Mouse (Mus musculus) MEL (cell line): Measurements from ENCODE around the gene Btn2a2. TPM values are rescaled to one million over a fixed set of nuclear protein-coding genes. Genes with fewer than 3 reads are reported as not detected.
A peak's percentile ranks its signal among the peaks of the same experiment; 100 is the strongest.

ENCODE experiments used
- DNase-seq: peaks from one replicate; pipeline ENCODE4 v3.0.0; 2011; ENCODE audit warnings: low read depth, low spot score
- H3K27ac ChIP-seq: 2 replicates; pipeline ENCODE4 v1.5.1; 2012; ENCODE audit warnings: low read depth, mild to moderate bottlenecking, control low read depth, low read length, moderate library complexity; ENCODE audit not compliant: control insufficient read depth
- H3K27me3 ChIP-seq, 2 experiments: fragments of 150-350 bp in 1 of 2; sonication (generic) in 1 of 2; 2 replicates each; pipeline ENCODE4 v1.6.1; 2012; ENCODE audit warnings: low read length in 2 of 2, mild to moderate bottlenecking in 2 of 2, improper control_type of control experiment in 1 of 2, moderate library complexity in 1 of 2; ENCODE audit not compliant: insufficient read depth in 2 of 2, control insufficient read depth in 1 of 2
- H3K36me3 ChIP-seq, 2 experiments: 2 replicates each; pipeline ENCODE4 v1.6.1; 2012 to 2014; ENCODE audit warnings: low read length in 2 of 2, improper control_type of control experiment in 1 of 2, inconsistent platforms in 1 of 2, mild to moderate bottlenecking in 1 of 2; ENCODE audit not compliant: insufficient read depth in 2 of 2, control insufficient read depth in 1 of 2
- H3K4me1 ChIP-seq, 2 experiments: fragments of 150-350 bp in 1 of 2; sonication (generic) in 1 of 2; 2 replicates each; pipeline ENCODE4 v1.6.1; 2012; ENCODE audit warnings: low read length in 2 of 2, improper control_type of control experiment in 1 of 2, mild to moderate bottlenecking in 1 of 2; ENCODE audit not compliant: insufficient read depth in 2 of 2, control insufficient read depth in 1 of 2
- H3K4me3 ChIP-seq, 2 experiments: fragments of 150-350 bp in 1 of 2; sonication (generic) in 1 of 2; 2 replicates each; pipeline ENCODE4 v1.5.1; 2012; ENCODE audit warnings: low read depth in 2 of 2, low read length in 2 of 2, mild to moderate bottlenecking in 2 of 2, moderate library complexity in 2 of 2, control low read depth in 1 of 2, improper control_type of control experiment in 1 of 2; ENCODE audit not compliant: control insufficient read depth in 1 of 2, insufficient read depth in 1 of 2
- H3K79me2 ChIP-seq: 2 replicates; pipeline ENCODE4 v1.6.1; 2012; ENCODE audit warnings: mild to moderate bottlenecking, low read length, moderate library complexity; ENCODE audit not compliant: control insufficient read depth, poor library complexity, insufficient read depth
- H3K9ac ChIP-seq: 2 replicates; pipeline ENCODE4 v1.6.1; 2012; ENCODE audit warnings: low read depth, mild to moderate bottlenecking, control low read depth, low read length, moderate library complexity; ENCODE audit not compliant: control insufficient read depth, poor library complexity, severe bottlenecking
- H3K9me3 ChIP-seq: fragments of 150-350 bp; sonication (generic); replicated peaks from 2 replicates; pipeline ENCODE4 v1.6.1; 2012; ENCODE audit warnings: mild to moderate bottlenecking, low read length, improper control_type of control experiment, moderate library complexity; ENCODE audit not compliant: insufficient read depth
- CHD1 ChIP-seq: IDR thresholded peaks from 2 replicates; pipeline ENCODE4 v1.6.1; 2012; ENCODE audit warnings: low read depth, mild to moderate bottlenecking, inconsistent platforms, low read length, improper control_type of control experiment
- CHD2 ChIP-seq: IDR thresholded peaks from 2 replicates; pipeline ENCODE4 v1.6.1; 2011; ENCODE audit warnings: low read length, improper control_type of control experiment
- E2F4 ChIP-seq: IDR thresholded peaks from 2 replicates; pipeline ENCODE4 v1.6.1; 2011; ENCODE audit warnings: low read depth, low read length, improper control_type of control experiment, borderline replicate concordance
- ELF1 ChIP-seq: IDR thresholded peaks from 2 replicates; pipeline ENCODE4 v1.6.1; 2014; ENCODE audit warnings: low read depth, mild to moderate bottlenecking, inconsistent platforms, low read length, improper control_type of control experiment, moderate library complexity
- ETS1 ChIP-seq: IDR thresholded peaks from 2 replicates; pipeline ENCODE4 v1.6.1; 2012; ENCODE audit warnings: low read depth, mild to moderate bottlenecking, inconsistent platforms, low read length, improper control_type of control experiment, moderate library complexity
- JUND ChIP-seq: IDR thresholded peaks from 2 replicates; pipeline ENCODE4 v1.6.1; 2011; ENCODE audit warnings: low read depth, mild to moderate bottlenecking, improper control_type of control experiment, low read length
- MAFK ChIP-seq: IDR thresholded peaks from 2 replicates; pipeline ENCODE4 v1.6.1; 2011; ENCODE audit warnings: low read depth, mild to moderate bottlenecking, low read length, improper control_type of control experiment, borderline replicate concordance
- MAX ChIP-seq: IDR thresholded peaks from 2 replicates; pipeline ENCODE4 v1.6.1; 2011; ENCODE audit warnings: low read length, improper control_type of control experiment
- MEF2A ChIP-seq: IDR thresholded peaks from 2 replicates; pipeline ENCODE4 v1.6.1; 2014; ENCODE audit warnings: low read depth, mild to moderate bottlenecking, inconsistent platforms, low read length, improper control_type of control experiment; ENCODE audit not compliant: poor library complexity, insufficient replicate concordance, severe bottlenecking; ENCODE audit errors: extremely low read depth
- MXI1 ChIP-seq: IDR thresholded peaks from 2 replicates; pipeline ENCODE4 v1.6.1; 2011; ENCODE audit warnings: mild to moderate bottlenecking, low read depth, low read length, improper control_type of control experiment
- MYB ChIP-seq: IDR thresholded peaks from 2 replicates; pipeline ENCODE4 v1.6.1; 2011; ENCODE audit warnings: mild to moderate bottlenecking, low read depth, low read length, improper control_type of control experiment
- NRF1 ChIP-seq: IDR thresholded peaks from 2 replicates; pipeline ENCODE4 v1.6.1; 2014; ENCODE audit warnings: low read depth, mild to moderate bottlenecking, inconsistent platforms, low read length, improper control_type of control experiment, moderate library complexity; ENCODE audit not compliant: poor library complexity, insufficient read depth, severe bottlenecking
- POLR2A ChIP-seq, 2 experiments: IDR thresholded peaks; 2 replicates each; pipeline ENCODE4 v1.6.1; 2011 to 2012; ENCODE audit warnings: low read length in 2 of 2, mild to moderate bottlenecking in 2 of 2, control low read depth in 1 of 2, improper control_type of control experiment in 1 of 2, low read depth in 1 of 2, moderate library complexity in 1 of 2; ENCODE audit not compliant: control insufficient read depth in 1 of 2, insufficient read depth in 1 of 2, poor library complexity in 1 of 2
- POLR2AphosphoS2 ChIP-seq: IDR thresholded peaks from 2 replicates; pipeline ENCODE4 v1.6.1; 2011; ENCODE audit warnings: low read length, improper control_type of control experiment
- RAD21 ChIP-seq: IDR thresholded peaks from 2 replicates; pipeline ENCODE4 v1.6.1; 2011; ENCODE audit warnings: mild to moderate bottlenecking, low read depth, low read length, improper control_type of control experiment
- SIN3A ChIP-seq: IDR thresholded peaks from 2 replicates; pipeline ENCODE4 v1.6.1; 2012; ENCODE audit warnings: low read length, improper control_type of control experiment, inconsistent platforms
- SMC3 ChIP-seq: IDR thresholded peaks from 2 replicates; pipeline ENCODE4 v1.6.1; 2011; ENCODE audit warnings: low read depth, low read length, improper control_type of control experiment
- TAL1 ChIP-seq: IDR thresholded peaks from 2 replicates; pipeline ENCODE4 v1.6.1; 2012; ENCODE audit warnings: mild to moderate bottlenecking, inconsistent platforms, low read length, moderate library complexity, mixed read lengths
- TBP ChIP-seq: IDR thresholded peaks from 2 replicates; pipeline ENCODE4 v1.8.0; 2011; ENCODE audit warnings: low read depth, low read length, improper control_type of control experiment
- polyA plus RNA-seq, 2 experiments: library from polyadenylated mRNA; stranded (reverse) in 1 of 2; unstranded in 1 of 2; fragments of >175 nt in 1 of 2; fragments of >200 nt in 1 of 2; gene quantifications; 2 replicates each; pipeline versions ENCODE4 v1.2.1 to v1.2.4; 2012; ENCODE audit warnings: low replicate concordance in 2 of 2, low read depth in 1 of 2; ENCODE audit not compliant: insufficient read length in 2 of 2, insufficient read depth in 1 of 2, missing spikeins in 1 of 2
- total RNA-seq: library from RNA; depleted of rRNA; stranded (reverse); fragments of 300-350 nt; gene quantifications from 2 replicates; pipeline ENCODE4 v1.2.3, GENCODE M21; 2012

Gene Btn2a2
- total and polyA plus RNA-seq, 3 experiments, result not detected

- Histone ChIP-seq H3K4me3 (no peak overlapping the region), H3K9ac (no peak overlapping the region), H3K27me3 (peaks cover 9 to 19% of the 10 kb centered on the region in 2 experiments), H3K79me2 (no peaks in the 10 kb centered on the region), H3K36me3 (no peaks in the 10 kb centered on the region), H3K9me3 (no peaks in the 10 kb centered on the region), H3K4me1 (no peaks in the 10 kb centered on the region), H3K27ac (no peak overlapping the region)
- DNase-seq, result peak; percentile 24
- TF ChIP-seq E2F4 (no peak), CHD1 (no peak), MXI1 (no peak), POLR2A (IDR thresholded peaks at IDR 0.05; ENCODE audit: control insufficient read depth in 1 of 2, insufficient read depth in 1 of 2, low read depth in 1 of 2, low read length in 2 of 2, poor library complexity in 1 of 2) (no peak), MAX (no peak), NRF1 (no peak), POLR2AphosphoS2 (no peak), ETS1 (no peak), CHD2 (no peak)
These were observed 5.5 kb downstream of the Btn2a2 start for GRCm38 (mm10) chr13:23483153-23483552.

- Histone ChIP-seq H3K79me2 (no peaks in the 10 kb centered on the region), H3K9me3 (no peaks in the 10 kb centered on the region), H3K27ac (no peak overlapping the region)
- TF ChIP-seq NRF1 (no peak), MYB (no peak), MEF2A (no peak), ELF1 (no peak), RAD21 (no peak), MAFK (no peak), MAX (no peak), POLR2A (IDR thresholded peaks at IDR 0.05; ENCODE audit: control insufficient read depth in 1 of 2, insufficient read depth in 1 of 2, low read depth in 1 of 2, low read length in 2 of 2, poor library complexity in 1 of 2) (no peak), CHD1 (no peak), SIN3A (no peak), JUND (no peak), TAL1 (no peak), SMC3 (no peak), E2F4 (no peak), TBP (no peak)
- TF ChIP-seq, all 39 proteins: peak for 0
- Histone ChIP-seq H3K4me3 (no peak overlapping the region), H3K27me3 (peaks cover 16 to 26% of the 10 kb centered on the region in 2 experiments), H3K36me3 (no peaks in the 10 kb centered on the region), H3K4me1 (no peaks in the 10 kb centered on the region), H3K9ac (no peak overlapping the region)
- DNase-seq, result no peak
These were observed 13.0 kb downstream of the Btn2a2 start for GRCm38 (mm10) chr13:23475658-23476057.
